In the genomic region with DNA sequence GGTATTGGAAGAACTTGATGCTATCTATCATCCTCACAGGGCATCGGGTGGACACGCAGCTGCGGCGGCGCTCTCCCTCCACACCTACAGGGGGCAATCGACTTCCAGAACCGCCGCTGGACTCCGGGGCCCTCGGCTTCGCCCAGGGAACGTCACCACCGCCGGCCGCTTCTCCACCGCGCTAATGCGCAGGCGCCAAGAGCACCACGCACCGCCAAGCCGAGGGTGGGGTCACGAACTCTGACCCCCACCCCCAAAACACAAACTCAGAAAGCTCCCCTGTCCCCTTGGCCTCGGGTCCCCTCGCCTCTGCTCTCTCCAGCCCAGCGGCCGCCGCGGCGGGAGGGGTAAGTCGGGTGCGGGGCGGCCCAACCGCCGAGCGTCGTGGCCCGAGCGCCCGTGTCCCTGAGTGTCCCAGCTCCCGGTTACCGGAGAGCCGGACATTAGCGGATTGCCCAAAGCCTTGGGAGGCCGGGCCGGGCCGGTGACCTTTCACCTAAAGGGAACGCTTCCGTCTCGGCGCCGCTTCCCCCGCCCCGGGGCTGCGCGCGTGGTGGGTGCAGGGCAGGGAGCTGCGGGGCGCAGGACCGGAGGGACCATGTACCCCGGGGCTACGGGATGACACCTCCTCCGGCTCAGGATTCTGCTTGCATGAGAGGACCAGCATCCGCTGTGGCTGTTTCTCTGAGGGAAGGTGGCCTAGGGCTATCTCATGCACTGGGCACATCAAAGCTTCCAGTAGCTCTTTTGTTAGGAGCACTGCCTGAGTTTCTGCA, we compare ENCODE assay signal across 8 mouse cellular contexts. TPM values are rescaled to one million over a fixed set of nuclear protein-coding genes. Genes with fewer than 3 reads are reported as not detected.
DNase-seq lines count a peak whose midpoint lies in the region; ATAC-seq and TF ChIP-seq lines count a peak whose summit lies in the region.

A gene (plus strand): TSS at position 268 of the 776 bp plus-strand sequence.

- H3K4me3 ChIP-seq in G1E (ENCODE audit: low read depth, low read length): peak within 1 kb of the TSS; percentile 85
- peak within 1 kb of the TSS; percentile 94 for H3K4me3 ChIP-seq in forebrain, postnatal 0 days (ENCODE audit: low read depth, low read length)
- peak within 1 kb of the TSS; percentile 89 for H3K4me3 ChIP-seq in lung, embryonic 14.5 days (ENCODE audit: low read depth, low read length)

- H3K27ac ChIP-seq in forebrain, postnatal 0 days (ENCODE audit: low read depth, low read length): peak within 1 kb of the TSS; percentile 83
- peak within 1 kb of the TSS; percentile 95 for H3K27ac ChIP-seq in lung, embryonic 14.5 days (ENCODE audit: low read depth)

- H3K27me3 ChIP-seq in G1E (ENCODE audit: insufficient read depth, low read length): no peaks in the 10 kb centered on the region
- no peaks in the 10 kb centered on the region for H3K27me3 ChIP-seq in forebrain, postnatal 0 days (ENCODE audit: insufficient read depth, low read length)
- no peaks in the 10 kb centered on the region for H3K27me3 ChIP-seq in lung, embryonic 14.5 days (ENCODE audit: insufficient read depth, low read length)

- TF ChIP-seq CTCF in G1E (IDR thresholded peaks at IDR 0.05; ENCODE audit: low read depth, low read length): no peak
- TF ChIP-seq CTCF in forebrain, postnatal 0 days (IDR thresholded peaks at IDR 0.05; ENCODE audit: low read depth): peak; percentile 73
- peak; percentile 77 for TF ChIP-seq CTCF in lung, embryonic 14.5 days (IDR thresholded peaks at IDR 0.05; ENCODE audit: low read depth)

- under 1% methylated on average over 64 of the region's 64 CpGs for WGBS in forebrain, postnatal 0 days
- whole genome bisulfite sequencing in lung, embryonic 14.5 days: under 1% methylated on average over 64 of the region's 64 CpGs

- peak within 1 kb of the TSS; percentile 94 for H3K9ac ChIP-seq in forebrain, postnatal 0 days
- peak within 1 kb of the TSS; percentile 90 for H3K9ac ChIP-seq in lung, embryonic 14.5 days

- peak; percentile 52 for DNase-seq in G1E (ENCODE audit: low spot score)
- peak; percentile 94 for DNase-seq in cerebellum, adult 11-12 months
- peak; percentile 90 for DNase-seq in forebrain, postnatal 0 days
- peak; percentile 93 for DNase-seq in heart, postnatal 4 days
- peak; percentile 89 to 93 for DNase-seq in layer of hippocampus, adult 8-10 months (ENCODE audit: low spot score in 2 of 2)
- peak; percentile 92 for DNase-seq in lung, embryonic 14.5 days
- peak; percentile 88 for DNase-seq in testis, postnatal 14 days (ENCODE audit: low spot score)

- H3K4me2 ChIP-seq in forebrain, postnatal 0 days (ENCODE audit: low read depth): peak within 1 kb of the TSS; percentile 74
- H3K4me2 ChIP-seq in lung, embryonic 14.5 days: peak within 1 kb of the TSS; percentile 72

- H3K9me3 ChIP-seq in G1E (replicated peaks): no peaks in the 10 kb centered on the region
- H3K9me3 ChIP-seq in forebrain, postnatal 0 days (ENCODE audit: low read length): no peaks in the 10 kb centered on the region
- no peaks in the 10 kb centered on the region for H3K9me3 ChIP-seq in lung, embryonic 14.5 days (ENCODE audit: low read depth, low read length)

- peaks cover 22% of the 10 kb centered on the region for H3K4me1 ChIP-seq in G1E (ENCODE audit: insufficient read depth, low read depth, low read length)
- H3K4me1 ChIP-seq in forebrain, postnatal 0 days (ENCODE audit: insufficient read depth): no peaks in the 10 kb centered on the region
- peaks cover 10% of the 10 kb centered on the region for H3K4me1 ChIP-seq in lung, embryonic 14.5 days (ENCODE audit: insufficient read depth)

- peak; percentile 71 for ATAC-seq in G1E (ENCODE audit: extremely low read depth, insufficient number of reproducible peaks, low FRiP score, poor library complexity, severe bottlenecking)
- ATAC-seq in forebrain, postnatal 0 days: peak; percentile 95
- peak; percentile 90 for ATAC-seq in lung, embryonic 14.5 days (ENCODE audit: insufficient read depth)
- peak; percentile 54 for ATAC-seq in neutrophil, adult 5-6 weeks (ENCODE audit: extremely low read depth, insufficient number of reproducible peaks, low FRiP score, poor library complexity, severe bottlenecking)

- peaks cover 23% of the 10 kb centered on the region for H3K36me3 ChIP-seq in G1E (replicated peaks)
- H3K36me3 ChIP-seq in forebrain, postnatal 0 days (ENCODE audit: insufficient read depth): no peaks in the 10 kb centered on the region
- no peaks in the 10 kb centered on the region for H3K36me3 ChIP-seq in lung, embryonic 14.5 days (ENCODE audit: insufficient read depth)

RNA-seq across cellular contexts. Expression of the gene that starts here (rescaled TPM):
- total RNA-seq in G1E (2014; fragmentation: Nextera tagmentation) (12.2 and 12.6 TPM in 2 replicates), G1E (2017) (4.8 and 5.1 TPM in 2 replicates)
- polyA plus RNA-seq in G1E (2012): 0.80 and 1.1 TPM in 2 replicates
- total RNA-seq in forebrain, postnatal 0 days (2014; rRNA removed): 4.8 and 8.4 TPM in 2 replicates
- 2.6 and 3.2 TPM in 2 replicates for polyA plus RNA-seq in forebrain, postnatal 0 days (2015; fragmentation: Nextera tagmentation; extraction: Ambion mirVana)
- 10 to 100 TPM; 10.2 to 10.7 TPM for total RNA-seq in heart, postnatal 4 days (2021)
- 10 to 100 TPM in 1 of 4 experiments, 1 to 10 TPM in 3; 8.1 to 11.5 (median 8.6) TPM for total RNA-seq in layer of hippocampus, adult 8-10 months (2022)
- polyA plus RNA-seq in lung, embryonic 14.5 days (2014; fragmentation: Nextera tagmentation; extraction: Ambion mirVana): 9.5 and 10.2 TPM in 2 replicates
- total RNA-seq in neutrophil, adult 5-6 weeks (2017): 3.3 and 3.4 TPM in 2 replicates

Comparison
In these comparisons a context has a peak if more than half of its experiments do, and no peak if none do; other contexts are left out.
1. Peak in every context shown above with its lines: DNase-seq, ATAC-seq, H3K4me3 ChIP-seq and H3K27ac ChIP-seq.